Mouse (Mus musculus) liver, adult (tissue): ENCODE measurements around the gene Znrf1.

Experiments
- GATA4 ChIP-seq: IDR thresholded peaks from 2 replicates; pipeline ENCODE4 v1.6.1; 2014; ENCODE audit warnings: mild to moderate bottlenecking, low read length; ENCODE audit not compliant: insufficient replicate concordance

Gene Znrf1

GRCm38 (mm10) chr8:111521713-111522429, 14.0 kb upstream of the Znrf1 start, which contains the start of gene Wdr59:
Wdr59 (minus strand) TSS chr8:111522092.
- TF ChIP-seq GATA4, result no peak; the same call in 1 of the 2 replicates

- TF ChIP-seq GATA4, result no peak
Observed at GRCm38 (mm10) chr8:111526403-111527024, 9.4 kb upstream of the Znrf1 start.

DNA sequence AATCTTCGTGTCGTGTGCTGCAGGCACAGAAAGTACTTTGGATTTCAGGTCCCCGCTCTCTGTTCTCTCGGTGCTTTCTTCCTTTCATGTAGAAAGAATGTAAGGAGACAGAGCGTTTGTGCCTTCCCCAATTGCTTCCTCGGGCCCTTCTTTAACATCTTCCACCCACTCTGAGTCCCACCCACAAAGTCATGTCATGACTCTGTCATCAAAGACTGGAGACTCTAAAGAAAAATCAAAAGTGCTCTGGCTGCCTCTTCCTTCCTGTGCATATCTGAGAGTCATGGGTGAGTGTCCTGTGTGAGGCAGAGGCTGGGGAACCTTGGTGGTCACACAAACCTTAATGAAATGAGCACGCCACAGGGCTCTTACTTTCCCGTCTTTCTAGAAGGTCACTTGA, 8.7 kb upstream of the Znrf1 start:
- no peak for TF ChIP-seq GATA4

GRCm38 (mm10) chr8:111528071-111528470, 7.8 kb upstream of the Znrf1 start:
- no peak for TF ChIP-seq GATA4

DNA sequence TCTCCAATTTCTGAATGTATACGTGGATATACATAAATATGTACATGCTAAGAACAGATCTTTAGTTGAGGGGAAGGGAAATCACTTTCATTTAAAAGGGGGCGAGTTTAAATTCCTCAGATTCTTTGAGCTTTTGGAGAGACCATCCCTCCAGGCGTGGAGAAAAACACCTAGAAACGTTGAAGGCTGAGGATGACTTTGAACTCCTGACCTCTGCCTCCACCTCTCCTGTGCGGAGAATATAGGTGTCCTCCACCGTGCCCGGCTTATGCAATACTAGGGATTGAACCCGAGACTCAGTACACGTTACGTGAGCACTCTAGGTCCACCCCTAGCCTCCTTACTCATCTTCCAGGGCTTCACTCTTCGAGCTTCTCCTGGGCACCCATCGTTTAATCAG, 4.7 kb upstream of the Znrf1 start:
- TF ChIP-seq GATA4, result no peak

DNA sequence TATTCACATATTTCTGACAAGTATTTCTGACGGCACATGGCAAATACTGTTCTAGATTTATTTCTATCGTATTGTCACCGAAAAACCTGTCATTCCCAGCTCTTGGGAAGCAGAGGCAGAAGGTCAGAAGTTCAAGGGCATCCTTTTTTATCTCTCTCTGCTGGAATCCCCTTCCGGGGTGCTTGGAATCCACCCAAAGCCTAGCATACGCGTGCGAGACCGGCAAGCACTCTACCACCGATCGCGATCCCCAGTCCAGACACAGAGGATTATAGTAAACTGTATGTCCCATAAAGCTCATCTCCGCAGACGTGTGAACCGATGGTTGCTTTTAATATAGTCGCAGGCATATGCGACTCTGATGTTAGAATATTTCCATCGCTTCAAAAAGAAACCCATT, 4.3 kb upstream of the Znrf1 start:
- no peak for TF ChIP-seq GATA4

GRCm38 (mm10) chr8:111533503-111533902, 2.4 kb upstream of the Znrf1 start:
- no peak for TF ChIP-seq GATA4

DNA sequence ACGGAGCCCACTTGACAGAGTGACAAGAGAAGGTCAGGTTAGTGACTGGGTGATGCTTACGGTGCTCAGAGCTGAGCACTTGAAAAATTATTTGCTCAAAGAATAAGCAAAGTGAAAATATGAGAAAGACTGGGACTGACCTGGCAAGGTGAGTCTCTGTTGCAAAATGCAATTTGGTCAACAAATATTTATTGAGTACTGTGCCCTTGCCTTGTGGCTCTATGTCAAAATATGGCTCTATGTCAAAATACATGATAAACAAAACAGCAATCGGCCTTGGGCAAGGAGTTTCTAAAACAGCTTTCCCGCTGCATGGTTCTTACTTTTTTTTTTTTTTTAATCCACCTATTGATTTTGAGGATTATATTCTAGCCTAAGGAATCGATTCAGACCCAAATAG, 406 bp upstream of the Znrf1 start:
- TF ChIP-seq GATA4, result no peak

- TF ChIP-seq GATA4, result no peak
Observed at GRCm38 (mm10) chr8:111536978-111537764, 1.3 kb downstream of the Znrf1 start.

DNA sequence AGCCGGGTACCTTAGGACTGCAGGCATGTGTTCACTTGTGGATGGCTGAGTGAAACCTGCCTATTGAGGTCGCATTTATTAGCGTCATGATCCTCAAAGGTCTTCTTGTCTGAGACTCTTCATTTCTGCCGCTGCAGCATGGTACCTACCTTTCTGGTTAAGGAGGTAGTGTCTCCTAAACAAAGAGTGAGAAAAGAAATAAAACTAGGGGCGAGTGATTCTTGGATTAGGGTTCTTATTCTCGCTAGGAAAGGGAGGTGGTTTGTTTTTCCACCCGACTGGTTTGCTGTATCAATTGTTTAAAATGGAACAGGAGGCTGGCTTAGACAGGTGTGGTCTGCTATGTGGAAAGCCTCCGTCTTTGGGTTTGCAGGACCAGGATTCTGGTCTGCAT, 1.9 kb downstream of the Znrf1 start:
- no peak for TF ChIP-seq GATA4

DNA sequence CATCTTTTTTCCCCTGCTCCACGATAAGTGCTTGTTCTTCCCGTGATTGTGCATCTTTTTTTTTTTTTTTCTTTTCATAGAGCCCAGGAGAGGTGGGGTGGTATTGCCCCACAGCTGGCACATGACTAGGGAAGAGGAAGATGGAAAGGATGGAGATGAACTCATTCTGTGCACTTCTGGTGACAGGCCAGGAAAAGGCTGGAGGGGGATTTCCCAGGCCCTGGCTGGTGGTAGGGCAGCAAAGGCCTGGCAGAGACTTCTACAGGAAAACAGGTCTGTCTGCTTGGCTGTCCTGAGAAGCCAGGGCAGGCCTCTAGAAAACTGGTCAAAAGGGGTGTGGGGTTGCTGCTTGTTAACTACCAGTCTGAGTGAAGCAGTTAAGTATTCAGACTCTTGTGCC, 2.3 kb downstream of the Znrf1 start:
- TF ChIP-seq GATA4, result 0 out of 2 replicates have a peak, but pooled peaks have one; percentile 17

DNA sequence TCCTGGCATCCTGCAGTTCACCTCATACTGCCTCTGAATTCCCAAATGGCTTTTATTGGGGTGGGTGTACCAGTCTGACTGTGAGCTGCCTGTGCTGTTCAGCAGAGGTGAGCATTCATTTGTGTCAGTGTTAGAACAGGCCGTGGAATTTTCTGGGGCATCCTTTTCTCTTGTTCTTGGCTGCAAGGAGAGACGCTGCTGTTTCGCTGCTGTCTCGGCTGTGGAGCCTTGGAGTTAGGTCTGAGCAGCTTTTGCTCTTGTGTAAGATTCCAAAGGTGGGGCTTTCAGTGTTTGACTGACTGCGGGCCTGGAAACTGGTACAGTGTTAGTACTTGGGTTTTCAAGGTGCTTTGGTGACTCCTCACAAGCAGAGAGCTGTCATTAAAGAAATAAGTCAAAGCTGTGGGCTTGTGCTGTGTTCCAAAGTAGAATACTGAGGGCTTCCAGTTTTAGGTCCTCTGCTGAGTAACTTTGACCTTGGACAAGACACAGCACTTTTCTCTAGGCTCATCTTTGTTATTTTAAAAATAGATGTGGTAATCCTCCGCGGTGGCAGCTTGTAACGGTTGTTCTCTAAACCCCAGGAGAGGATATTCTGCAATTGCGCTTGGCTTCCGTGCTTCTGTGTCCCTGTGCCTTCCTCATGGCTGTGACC, 3.7 kb downstream of the Znrf1 start:
- no peak for TF ChIP-seq GATA4

GRCm38 (mm10) chr8:111543712-111544380, 7.9 kb downstream of the Znrf1 start:
- peak; percentile 68; the same call in 1 of the 2 replicates for TF ChIP-seq GATA4

GRCm38 (mm10) chr8:111545406-111546156, 9.7 kb downstream of the Znrf1 start:
- TF ChIP-seq GATA4, result no peak
